Comparison of ENCODE assay signal across 26 mouse cellular contexts in genomic region chr1:162533766-162534560, GRCm38 (mm10). TPM values are rescaled to one million over a fixed set of nuclear protein-coding genes. Genes with fewer than 3 reads are reported as not detected.
DNase-seq lines count a peak whose midpoint lies in the region; ATAC-seq and TF ChIP-seq lines count a peak whose summit lies in the region.
"Had no signal": no experiment of that assay in that cellular context is flagged by ENCODE, and none has a peak within 500 bp of the region (broad histone marks: within the 10 kb centered on the region; RNA-seq: fewer than 3 reads in every experiment).

No protein-coding gene starts in this region.

- H3K27ac ChIP-seq in thymus, adult 2 months (ENCODE audit: control insufficient read depth, insufficient read depth, low read length): no peak overlapping the region
- H3K27ac ChIP-seq: embryonic facial prominence, embryonic 13.5 days; embryonic facial prominence, embryonic 15.5 days; forebrain, embryonic 13.5 days; forebrain, embryonic 15.5 days had no signal

- H3K27me3 ChIP-seq in thymus, adult 2 months (ENCODE audit: control insufficient read depth, insufficient read depth, low read length): no peaks in the 10 kb centered on the region
- H3K27me3 ChIP-seq: CH12.LX; embryonic facial prominence, embryonic 13.5 days; embryonic facial prominence, embryonic 15.5 days; forebrain, embryonic 13.5 days; forebrain, embryonic 15.5 days; Patski had no signal

- ATAC-seq in erythroid progenitor cell, adult 5-6 weeks (replicated peaks; ENCODE audit: low FRiP score, poor library complexity, severe bottlenecking): 0 out of 2 replicates have a peak, but pooled peaks have one; percentile 34
- ATAC-seq: activated CD4-positive, CD25-positive, alpha-beta regulatory T cell, adult 4 months; CD4-positive, CD25-positive, alpha-beta regulatory T cell, adult 4 months; forebrain, embryonic 13.5 days; forebrain, embryonic 15.5 days; forebrain, postnatal 0 days; Patski had no signal

- TF ChIP-seq CTCF in thymus, adult 2 months (IDR thresholded peaks at IDR 0.05; ENCODE audit: borderline replicate concordance, control insufficient read depth, extremely low read depth, insufficient read depth, low read length, poor library complexity): no peak

- H3K36me3 ChIP-seq in thymus, adult 2 months (ENCODE audit: control insufficient read depth, insufficient read depth, low read length): peaks cover 17% of the 10 kb centered on the region

- H3K4me1 ChIP-seq in thymus, adult 2 months (replicated peaks; ENCODE audit: control insufficient read depth, insufficient read depth, low read length): no peaks in the 10 kb centered on the region
- H3K4me1 ChIP-seq: embryonic facial prominence, embryonic 13.5 days; embryonic facial prominence, embryonic 15.5 days; forebrain, embryonic 13.5 days; forebrain, embryonic 15.5 days had no signal

- H3K4me3 ChIP-seq in thymus, adult 2 months (ENCODE audit: control insufficient read depth, insufficient read depth, low read length): no peak overlapping the region
- H3K4me3 ChIP-seq: embryonic facial prominence, embryonic 13.5 days; embryonic facial prominence, embryonic 15.5 days; erythroblast, embryonic 14.5 days; forebrain, embryonic 13.5 days; forebrain, embryonic 15.5 days had no signal

- peak; percentile 70 to 87 for DNase-seq in adrenal gland, adult (ENCODE audit: inconsistent age in 2 of 2, low spot score in 1 of 2)
- DNase-seq in adrenal gland, postnatal 4 days (ENCODE audit: low spot score in 2 of 2): no peak
- peak; percentile 44 for DNase-seq in adrenal gland, postnatal 10 days
- peak; percentile 30 for DNase-seq in adrenal gland, postnatal 25 days
- DNase-seq in thymus, adult 2 months: no peak
- no peak for DNase-seq in kidney, postnatal 25 days
- no peak for DNase-seq in ovary, postnatal 10 days (ENCODE audit: low spot score)
- DNase-seq: B cell, adult 2 months; cerebellum, adult 11-12 months; cerebellum, adult 2 months; cerebellum, adult 9-11 months; cerebellum, postnatal 14 days; cerebellum, postnatal 36 days; embryo, embryonic 11 days; forebrain, postnatal 0 days had no signal

- TF ChIP-seq POLR2A in thymus, adult 2 months (IDR thresholded peaks at IDR 0.05; ENCODE audit: control insufficient read depth, extremely low read depth, insufficient read depth, low read length, poor library complexity): no peak

- WGBS in thymus, adult 2 months: 95% methylated on average over 14 of the region's 14 CpGs

RNA-seq across cellular contexts. Expression of gene Mettl13, which starts 14.4 kb away (rescaled TPM):
- 10 to 100 TPM; 18.5 to 20.3 TPM for total RNA-seq in adrenal gland, postnatal 4 days (2021)
- total RNA-seq in adrenal gland, postnatal 10 days (2021): 10 to 100 TPM; 13.1 to 13.5 TPM
- total RNA-seq in adrenal gland, postnatal 25 days (2021): 15.8 and 18.8 TPM in 2 replicates
- 1.4 and 2.5 TPM in 2 replicates for total RNA-seq in erythroid progenitor cell, adult 5-6 weeks (2015; ENCODE audit: low replicate concordance)
- total RNA-seq in erythroid progenitor cell, adult 5-6 weeks (2017; ENCODE audit: low replicate concordance): 1.7 and 1.8 TPM in 2 replicates
- polyA plus RNA-seq in thymus, adult 2 months (2012; rRNA removed): 7.8 and 8.5 TPM in 2 replicates

RNA-seq across cellular contexts. Expression of gene Vamp4, which starts 36.4 kb away (rescaled TPM):
- 10 to 100 TPM; 40.8 to 42.1 TPM for total RNA-seq in adrenal gland, postnatal 4 days (2021)
- 10 to 100 TPM; 28.2 to 36.7 TPM for total RNA-seq in adrenal gland, postnatal 10 days (2021)
- 38.0 and 38.6 TPM in 2 replicates for total RNA-seq in adrenal gland, postnatal 25 days (2021)
- total RNA-seq in erythroid progenitor cell, adult 5-6 weeks (2015; ENCODE audit: low replicate concordance): 16.8 and 17.3 TPM in 2 replicates
- total RNA-seq in erythroid progenitor cell, adult 5-6 weeks (2017; ENCODE audit: low replicate concordance): 0.15 and 9.0 TPM in 2 replicates
- 20.7 and 21.4 TPM in 2 replicates for polyA plus RNA-seq in thymus, adult 2 months (2012; rRNA removed)

RNA-seq across cellular contexts. Expression of gene Dnm3, which starts 56.1 kb away (rescaled TPM):
- total RNA-seq in adrenal gland, postnatal 4 days (2021): 10 to 100 TPM; 14.1 to 15.6 TPM
- 10 to 100 TPM in 1 of 2 experiments, 1 to 10 TPM in 1; 7.5 to 10.3 TPM for total RNA-seq in adrenal gland, postnatal 10 days (2021)
- 13.4 and 14.4 TPM in 2 replicates for total RNA-seq in adrenal gland, postnatal 25 days (2021)
- not detected in 2 replicates for total RNA-seq in erythroid progenitor cell, adult 5-6 weeks (2015; ENCODE audit: low replicate concordance)
- not detected in 2 replicates for total RNA-seq in erythroid progenitor cell, adult 5-6 weeks (2017; ENCODE audit: low replicate concordance)
- 1.1 TPM in 2 replicates for polyA plus RNA-seq in thymus, adult 2 months (2012; rRNA removed)
- total RNA-seq: common myeloid progenitor, adult 5-6 weeks had no signal

Comparison
In these comparisons a context has a peak if more than half of its experiments do, and no peak if none do; other contexts are left out.
1. DNase-seq: peak in adrenal gland, adult (2 of 2), adrenal gland, postnatal 10 days (single experiment) and adrenal gland, postnatal 25 days (single experiment); none in adrenal gland, postnatal 4 days (0 of 2), thymus, adult 2 months (single experiment), kidney, postnatal 25 days (0 of 2) and ovary, postnatal 10 days (single experiment).
2. RNA of gene Dnm3, which starts 56.1 kb away (total RNA-seq): 14.1 to 15.6 TPM in adrenal gland, postnatal 4 days, 13.4 to 14.4 TPM in adrenal gland, postnatal 25 days and 7.5 to 10.3 TPM in adrenal gland, postnatal 10 days; not detected in erythroid progenitor cell, adult 5-6 weeks; every median in the first group is over 4 times any median in the second.